Mouse (Mus musculus): ENCODE results near the gene 4922502D21Rik. TPM values are rescaled to one million over a fixed set of nuclear protein-coding genes. Genes with fewer than 3 reads are reported as not detected.

4922502D21Rik gene
- polyA plus RNA-seq, 1 experiment = not detected

- Histone ChIP-seq H3K4me1 (ENCODE audit: control insufficient read depth, insufficient read depth, insufficient read length, low read length) (no peaks in the 10 kb centered on the region), H3K4me3 (ENCODE audit: low read depth, low read length) (0 out of 2 replicates have a peak overlapping the region, but pooled peaks have one; percentile 12), H3K27me3 (ENCODE audit: control insufficient read depth, insufficient read depth, low read length) (no peaks in the 10 kb centered on the region), H3K36me3 (ENCODE audit: control insufficient read depth, insufficient read depth, low read length) (no peaks in the 10 kb centered on the region), H3K27ac (ENCODE audit: insufficient read depth, low read depth, low read length) (no peak overlapping the region)
- 17% methylated on average over 11 of the region's 11 CpGs for WGBS
- TF ChIP-seq POLR2A (IDR thresholded peaks at IDR 0.05; ENCODE audit: low read depth, low read length) (no peak), CTCF (IDR thresholded peaks at IDR 0.05; ENCODE audit: extremely low read depth, insufficient read length, insufficient replicate concordance, low read depth, low read length) (peak; percentile 76; the same call in 1 of the 2 replicates)
Measured at GRCm38 (mm10) chr6:129333674-129334078, 2.1 kb upstream of the 4922502D21Rik start.

GRCm38 (mm10) chr6:129326568-129327150 lies 4.9 kb downstream of the 4922502D21Rik start:
- Histone ChIP-seq H3K27me3 (ENCODE audit: control insufficient read depth, insufficient read depth, low read length) (no peaks in the 10 kb centered on the region), H3K27ac (ENCODE audit: insufficient read depth, low read depth, low read length) (no peak overlapping the region), H3K4me1 (ENCODE audit: control insufficient read depth, insufficient read depth, insufficient read length, low read length) (no peaks in the 10 kb centered on the region), H3K36me3 (ENCODE audit: control insufficient read depth, insufficient read depth, low read length) (no peaks in the 10 kb centered on the region), H3K4me3 (ENCODE audit: low read depth, low read length) (no peak overlapping the region)
- TF ChIP-seq CTCF (IDR thresholded peaks at IDR 0.05; ENCODE audit: extremely low read depth, insufficient read length, insufficient replicate concordance, low read depth, low read length) (no peak), POLR2A (IDR thresholded peaks at IDR 0.05; ENCODE audit: low read depth, low read length) (no peak)
- 24% methylated on average over 13 of the region's 13 CpGs for WGBS

- Histone ChIP-seq H3K4me1 (ENCODE audit: control insufficient read depth, insufficient read depth, insufficient read length, low read length) (no peaks in the 10 kb centered on the region), H3K27me3 (ENCODE audit: control insufficient read depth, insufficient read depth, low read length) (no peaks in the 10 kb centered on the region), H3K27ac (ENCODE audit: insufficient read depth, low read depth, low read length) (no peak overlapping the region), H3K36me3 (ENCODE audit: control insufficient read depth, insufficient read depth, low read length) (no peaks in the 10 kb centered on the region), H3K4me3 (ENCODE audit: low read depth, low read length) (no peak overlapping the region)
- TF ChIP-seq CTCF (IDR thresholded peaks at IDR 0.05; ENCODE audit: extremely low read depth, insufficient read length, insufficient replicate concordance, low read depth, low read length) (no peak), POLR2A (IDR thresholded peaks at IDR 0.05; ENCODE audit: low read depth, low read length) (no peak)
- WGBS = 67% methylated on average over 1 of the region's 1 CpGs
Measured at GRCm38 (mm10) chr6:129326016-129326415, 5.6 kb downstream of the 4922502D21Rik start.

GRCm38 (mm10) chr6:129319331-129319730 lies 12.3 kb downstream of the 4922502D21Rik start:
- no peak for TF ChIP-seq CTCF (IDR thresholded peaks at IDR 0.05; ENCODE audit: extremely low read depth, insufficient read length, insufficient replicate concordance, low read depth, low read length)
- TF ChIP-seq POLR2A (IDR thresholded peaks at IDR 0.05; ENCODE audit: low read depth, low read length) = no peak
- no peak overlapping the region for H3K27ac ChIP-seq (ENCODE audit: insufficient read depth, low read depth, low read length)
- 26% methylated on average over 4 of the region's 4 CpGs for WGBS

GRCm38 (mm10) chr6:129318395-129318794 lies 13.2 kb downstream of the 4922502D21Rik start:
- TF ChIP-seq POLR2A (IDR thresholded peaks at IDR 0.05; ENCODE audit: low read depth, low read length) = no peak
- no peaks in the 10 kb centered on the region for H3K36me3 ChIP-seq (ENCODE audit: control insufficient read depth, insufficient read depth, low read length)
- 70% methylated on average over 1 of the region's 1 CpGs for WGBS
- H3K4me1 ChIP-seq (ENCODE audit: control insufficient read depth, insufficient read depth, insufficient read length, low read length) = peaks cover 2% of the 10 kb centered on the region; the same call in 1 of the 2 replicates
- no peak overlapping the region for H3K27ac ChIP-seq (ENCODE audit: insufficient read depth, low read depth, low read length)
- no peaks in the 10 kb centered on the region for H3K27me3 ChIP-seq (ENCODE audit: control insufficient read depth, insufficient read depth, low read length)
- H3K4me3 ChIP-seq (ENCODE audit: low read depth, low read length) = no peak overlapping the region

More at GRCm38 (mm10) chr6:129319331-129319730, 12.3 kb downstream of the 4922502D21Rik start:
- Histone ChIP-seq H3K36me3 (ENCODE audit: control insufficient read depth, insufficient read depth, low read length) (no peaks in the 10 kb centered on the region), H3K4me3 (ENCODE audit: low read depth, low read length) (no peak overlapping the region), H3K4me1 (ENCODE audit: control insufficient read depth, insufficient read depth, insufficient read length, low read length) (peaks cover 2% of the 10 kb centered on the region; the same call in 1 of the 2 replicates), H3K27me3 (ENCODE audit: control insufficient read depth, insufficient read depth, low read length) (no peaks in the 10 kb centered on the region)

GRCm38 (mm10) chr6:129316463-129316862 lies 15.1 kb downstream of the 4922502D21Rik start:
- Histone ChIP-seq H3K4me3 (ENCODE audit: low read depth, low read length) (no peak overlapping the region), H3K27ac (ENCODE audit: insufficient read depth, low read depth, low read length) (no peak overlapping the region), H3K27me3 (ENCODE audit: control insufficient read depth, insufficient read depth, low read length) (no peaks in the 10 kb centered on the region), H3K36me3 (ENCODE audit: control insufficient read depth, insufficient read depth, low read length) (no peaks in the 10 kb centered on the region), H3K4me1 (ENCODE audit: control insufficient read depth, insufficient read depth, insufficient read length, low read length) (peaks cover 2% of the 10 kb centered on the region; the same call in 1 of the 2 replicates)
- WGBS = 81% methylated on average over 2 of the region's 2 CpGs
- TF ChIP-seq POLR2A (IDR thresholded peaks at IDR 0.05; ENCODE audit: low read depth, low read length) (no peak), CTCF (IDR thresholded peaks at IDR 0.05; ENCODE audit: extremely low read depth, insufficient read length, insufficient replicate concordance, low read depth, low read length) (no peak)

- WGBS = 80% methylated on average over 1 of the region's 1 CpGs
Measured at GRCm38 (mm10) chr6:129315698-129316097, 15.9 kb downstream of the 4922502D21Rik start.

More at GRCm38 (mm10) chr6:129315698-129316097, 15.9 kb downstream of the 4922502D21Rik start:
- H3K27me3 ChIP-seq (ENCODE audit: control insufficient read depth, insufficient read depth, low read length) = no peaks in the 10 kb centered on the region
- TF ChIP-seq POLR2A (IDR thresholded peaks at IDR 0.05; ENCODE audit: low read depth, low read length) (no peak), CTCF (IDR thresholded peaks at IDR 0.05; ENCODE audit: extremely low read depth, insufficient read length, insufficient replicate concordance, low read depth, low read length) (no peak)
- H3K4me3 ChIP-seq (ENCODE audit: low read depth, low read length) = no peak overlapping the region
- H3K27ac ChIP-seq (ENCODE audit: insufficient read depth, low read depth, low read length) = no peak overlapping the region
- H3K4me1 ChIP-seq (ENCODE audit: control insufficient read depth, insufficient read depth, insufficient read length, low read length) = peaks cover 2% of the 10 kb centered on the region; the same call in 1 of the 2 replicates
- no peaks in the 10 kb centered on the region for H3K36me3 ChIP-seq (ENCODE audit: control insufficient read depth, insufficient read depth, low read length)
